Mouse (Mus musculus): ENCODE data around the gene Immt. TPM values are rescaled to one million over a fixed set of nuclear protein-coding genes. Genes with fewer than 3 reads are reported as not detected.

Gene Immt
- polyA plus RNA-seq, 1 experiment from 2014 or later, result 186 TPM

DNA sequence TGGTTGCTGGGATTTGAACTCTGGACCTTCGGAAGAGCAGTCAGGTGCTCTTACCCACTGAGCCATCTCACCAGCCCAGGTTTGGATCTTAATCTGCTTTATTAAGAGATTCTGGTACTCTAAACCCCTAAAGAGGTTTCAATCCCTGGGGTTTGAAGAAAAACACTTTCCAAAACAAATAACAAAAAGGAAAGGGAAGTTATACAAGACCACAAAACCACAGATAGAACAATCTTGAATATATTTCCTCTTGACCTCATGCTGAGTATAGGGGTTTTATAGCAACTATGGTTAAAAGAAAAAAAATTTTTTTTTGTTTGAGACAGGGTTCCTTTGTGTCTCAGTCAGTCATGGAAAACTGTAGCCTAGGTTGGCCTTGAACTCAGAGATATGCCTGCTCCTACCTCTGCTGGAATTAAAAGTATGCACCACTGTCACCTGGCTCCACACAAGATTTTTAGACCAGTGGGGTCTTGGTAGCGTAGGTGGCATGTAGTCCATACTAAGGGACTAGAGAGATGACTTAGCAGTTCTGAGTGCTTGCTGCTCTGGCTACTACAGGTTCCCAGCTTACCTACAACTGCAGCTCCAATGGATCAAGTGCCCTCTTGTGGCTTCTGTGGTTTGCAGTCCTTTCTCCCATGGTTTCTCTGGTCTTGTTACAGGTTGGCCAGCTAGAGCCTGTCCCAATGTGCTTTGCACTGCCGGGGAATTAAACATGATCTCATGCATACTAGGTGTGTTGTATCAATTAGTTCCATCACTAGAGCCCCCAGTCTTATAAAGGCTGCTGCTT, 47.0 kb downstream of the Immt start:
- DNase-seq (ENCODE audit: low spot score) (no peak), ATAC-seq (ENCODE audit: low FRiP score) (no peak)
- no peak overlapping the region for H3K4me3 ChIP-seq (ENCODE audit: low read depth, low read length)
- no peaks in the 10 kb centered on the region for H3K4me1 ChIP-seq (replicated peaks; ENCODE audit: control insufficient read depth, insufficient read depth, low read length)
- H3K9ac ChIP-seq (ENCODE audit: low read depth, low read length), result no peak overlapping the region
- WGBS, result 96% methylated on average over 3 of the region's 3 CpGs
- 0 out of 2 replicates have a peak, but pooled peaks cover 5% of the 10 kb centered on the region for H3K36me3 ChIP-seq (ENCODE audit: control insufficient read depth, insufficient read depth, low read length)
- no peak overlapping the region for H3K27ac ChIP-seq (ENCODE audit: low read depth, low read length)
- no peak overlapping the region for H3K4me2 ChIP-seq (replicated peaks; ENCODE audit: low read depth, low read length)
- no peaks in the 10 kb centered on the region for H3K27me3 ChIP-seq (ENCODE audit: control insufficient read depth, insufficient read depth, low read length)
- H3K9me3 ChIP-seq (ENCODE audit: control insufficient read depth, low read length), result no peaks in the 10 kb centered on the region

DNA sequence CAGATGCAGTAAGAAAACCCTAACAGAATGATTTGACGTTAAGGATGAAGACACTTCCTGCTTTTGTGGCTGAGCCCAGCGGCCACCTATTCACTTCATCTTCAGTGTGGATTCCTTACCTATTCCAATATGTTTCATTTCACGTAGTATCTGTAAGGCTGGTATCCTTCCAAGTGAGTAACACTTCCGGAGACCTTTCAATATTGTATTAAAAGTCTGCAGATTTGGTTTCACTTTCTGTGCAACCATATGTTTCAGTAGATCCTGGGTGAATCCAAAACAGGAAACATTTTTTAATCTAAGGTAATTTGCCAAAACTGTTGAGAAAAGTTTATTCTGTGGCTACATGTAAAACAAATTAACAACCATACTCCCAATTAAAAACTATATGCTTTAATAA, 62.1 kb downstream of the Immt start:
- Histone ChIP-seq H3K4me3 (ENCODE audit: low read depth, low read length) (no peak overlapping the region), H3K4me1 (replicated peaks; ENCODE audit: control insufficient read depth, insufficient read depth, low read length) (no peaks in the 10 kb centered on the region), H3K27me3 (ENCODE audit: control insufficient read depth, insufficient read depth, low read length) (no peaks in the 10 kb centered on the region), H3K27ac (ENCODE audit: low read depth, low read length) (no peak overlapping the region), H3K9ac (ENCODE audit: low read depth, low read length) (no peak overlapping the region), H3K36me3 (ENCODE audit: control insufficient read depth, insufficient read depth, low read length) (peaks cover 19% of the 10 kb centered on the region), H3K9me3 (ENCODE audit: control insufficient read depth, low read length) (no peaks in the 10 kb centered on the region), H3K4me2 (replicated peaks; ENCODE audit: low read depth, low read length) (no peak overlapping the region)
- DNase-seq (ENCODE audit: low spot score) (no peak), ATAC-seq (ENCODE audit: low FRiP score) (no peak)
- WGBS, result 93% methylated on average over 4 of the region's 4 CpGs

DNA sequence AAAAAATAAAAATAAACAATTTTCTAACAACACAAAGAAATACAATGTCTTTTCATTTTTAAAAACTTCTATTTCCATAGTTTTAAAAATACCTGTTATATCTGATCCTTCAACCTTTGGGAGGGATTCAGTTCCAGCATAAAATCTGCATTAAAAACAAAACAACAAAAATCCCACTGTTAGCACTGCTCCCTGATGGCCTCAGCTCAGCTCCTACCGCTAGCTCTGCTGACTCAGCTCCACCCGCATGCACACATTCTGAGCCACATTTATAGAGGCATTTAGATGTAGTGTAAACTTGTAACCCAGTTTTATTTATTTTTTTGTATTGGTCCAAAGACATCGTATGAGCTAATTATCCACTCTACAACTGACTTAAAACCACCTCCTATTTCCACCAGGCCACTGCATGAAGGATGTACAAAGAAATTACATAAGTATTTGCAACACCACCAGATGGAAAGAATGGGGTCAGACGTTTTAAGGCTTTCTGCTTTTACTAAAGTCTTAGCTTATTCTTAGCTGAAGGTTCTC, 76.6 kb downstream of the Immt start:
- peak overlapping the region; percentile 71 for H3K9ac ChIP-seq (ENCODE audit: low read depth, low read length)
- no peak for ATAC-seq (ENCODE audit: low FRiP score)

DNA sequence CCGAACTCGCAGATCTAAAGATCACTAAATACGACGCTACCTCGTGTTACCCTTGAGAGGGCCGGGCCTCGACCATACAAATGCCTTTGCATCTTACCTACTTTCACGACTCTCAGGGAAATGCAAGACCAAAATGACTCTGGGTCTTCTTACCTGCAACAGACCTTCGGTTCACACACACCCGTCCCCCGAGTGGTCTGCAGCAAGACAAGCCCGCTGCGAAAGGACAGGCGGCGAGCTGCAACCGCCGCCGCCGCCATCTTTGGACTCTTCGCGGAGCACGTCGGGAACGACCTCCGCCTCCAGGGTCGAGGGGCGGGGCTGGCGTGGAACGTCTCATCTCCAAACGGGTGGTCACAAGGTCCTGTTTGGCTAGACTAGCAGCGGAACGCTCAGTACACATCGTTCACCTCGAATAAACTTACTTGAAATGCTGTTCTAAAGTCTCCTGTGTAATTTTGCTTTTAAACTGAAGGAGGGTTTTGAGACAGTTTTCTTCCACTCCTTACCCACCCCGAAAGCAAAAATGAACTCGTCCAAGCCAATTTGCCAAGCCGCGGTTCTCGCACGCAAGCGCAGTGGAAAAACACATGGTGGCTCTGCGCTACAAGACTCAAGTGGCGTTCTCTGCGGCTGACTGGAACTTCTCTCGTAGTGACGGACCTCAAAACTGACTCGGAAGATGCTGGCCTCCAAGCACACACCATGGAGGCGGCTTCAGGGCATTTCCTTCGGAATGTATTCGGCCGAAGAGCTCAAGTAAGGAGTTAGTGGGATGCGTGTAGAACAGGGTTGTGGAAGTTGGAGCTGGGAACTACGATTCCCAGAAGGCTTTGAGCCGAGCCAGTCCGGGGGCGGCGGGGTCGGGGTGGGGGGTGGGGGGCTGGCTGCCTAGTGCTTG, 77.6 kb downstream of the Immt start, which contains the start of the genes Ptcd3 and Polr1a:
Gene Ptcd3 (minus strand): TSS at position 270 of the 901 bp plus-strand sequence.
Gene Polr1a (plus strand): TSS at position 573 of the 901 bp plus-strand sequence.
- ATAC-seq (ENCODE audit: low FRiP score) (peak; percentile 93), DNase-seq (ENCODE audit: low spot score) (peak; percentile 95)
- no peak within 1 kb of the TSS for H3K27ac ChIP-seq (ENCODE audit: low read depth, low read length)
- no peaks in the 10 kb centered on the region for H3K36me3 ChIP-seq (ENCODE audit: control insufficient read depth, insufficient read depth, low read length)
- H3K27me3 ChIP-seq (ENCODE audit: control insufficient read depth, insufficient read depth, low read length), result no peaks in the 10 kb centered on the region
- peak within 1 kb of the TSS; percentile 52 for H3K4me2 ChIP-seq (replicated peaks; ENCODE audit: low read depth, low read length)
- H3K4me3 ChIP-seq (ENCODE audit: low read depth, low read length), result peak within 1 kb of the TSS; percentile 72
- no peaks in the 10 kb centered on the region for H3K4me1 ChIP-seq (replicated peaks; ENCODE audit: control insufficient read depth, insufficient read depth, low read length)
- peak within 1 kb of the TSS; percentile 71 for H3K9ac ChIP-seq (ENCODE audit: low read depth, low read length)
- H3K9me3 ChIP-seq (ENCODE audit: control insufficient read depth, low read length), result no peaks in the 10 kb centered on the region
- under 1% methylated on average over 58 of the region's 58 CpGs for WGBS

More for the DNA sequence above, 76.6 kb downstream of the Immt start:
- WGBS, result 6% methylated on average over 4 of the region's 4 CpGs
- no peaks in the 10 kb centered on the region for H3K27me3 ChIP-seq (ENCODE audit: control insufficient read depth, insufficient read depth, low read length)
- peak overlapping the region; percentile 72 for H3K4me3 ChIP-seq (ENCODE audit: low read depth, low read length)
- H3K27ac ChIP-seq (ENCODE audit: low read depth, low read length), result no peak overlapping the region
- no peaks in the 10 kb centered on the region for H3K36me3 ChIP-seq (ENCODE audit: control insufficient read depth, insufficient read depth, low read length)
- no peaks in the 10 kb centered on the region for H3K4me1 ChIP-seq (replicated peaks; ENCODE audit: control insufficient read depth, insufficient read depth, low read length)
- H3K9me3 ChIP-seq (ENCODE audit: control insufficient read depth, low read length), result no peaks in the 10 kb centered on the region
- peak; percentile 17 for DNase-seq (ENCODE audit: low spot score)
- peak overlapping the region; percentile 52 for H3K4me2 ChIP-seq (replicated peaks; ENCODE audit: low read depth, low read length)

DNA sequence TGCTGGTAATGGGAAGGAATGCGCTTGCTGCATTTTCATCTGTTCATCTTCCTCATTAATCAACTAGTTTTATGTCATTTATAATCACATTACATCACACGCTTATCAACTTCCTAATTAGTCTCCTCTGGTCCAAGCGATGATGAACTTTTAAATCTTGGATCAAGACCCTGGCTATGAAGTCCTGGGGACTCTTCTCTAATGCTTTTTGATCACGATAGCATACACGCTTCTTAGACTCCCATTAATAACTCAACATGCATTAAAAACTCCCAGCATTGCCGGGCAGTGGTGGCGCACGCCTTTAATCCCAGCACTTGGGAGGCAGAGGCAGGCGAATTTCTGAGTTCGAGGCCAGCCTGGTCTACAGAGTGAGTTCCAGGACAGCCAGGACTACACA, 78.3 kb downstream of the Immt start:
- Histone ChIP-seq H3K4me2 (replicated peaks; ENCODE audit: low read depth, low read length) (peak overlapping the region; percentile 29), H3K27ac (ENCODE audit: low read depth, low read length) (no peak overlapping the region), H3K27me3 (ENCODE audit: control insufficient read depth, insufficient read depth, low read length) (no peaks in the 10 kb centered on the region), H3K9me3 (ENCODE audit: control insufficient read depth, low read length) (no peaks in the 10 kb centered on the region), H3K4me3 (ENCODE audit: low read depth, low read length) (peak overlapping the region; percentile 72), H3K9ac (ENCODE audit: low read depth, low read length) (peak overlapping the region; percentile 71; the same call in 1 of the 2 replicates), H3K36me3 (ENCODE audit: control insufficient read depth, insufficient read depth, low read length) (no peaks in the 10 kb centered on the region), H3K4me1 (replicated peaks; ENCODE audit: control insufficient read depth, insufficient read depth, low read length) (no peaks in the 10 kb centered on the region)
- DNase-seq (ENCODE audit: low spot score) (no peak), ATAC-seq (ENCODE audit: low FRiP score) (peak; percentile 53)
- 28% methylated on average over 10 of the region's 10 CpGs for WGBS

DNA sequence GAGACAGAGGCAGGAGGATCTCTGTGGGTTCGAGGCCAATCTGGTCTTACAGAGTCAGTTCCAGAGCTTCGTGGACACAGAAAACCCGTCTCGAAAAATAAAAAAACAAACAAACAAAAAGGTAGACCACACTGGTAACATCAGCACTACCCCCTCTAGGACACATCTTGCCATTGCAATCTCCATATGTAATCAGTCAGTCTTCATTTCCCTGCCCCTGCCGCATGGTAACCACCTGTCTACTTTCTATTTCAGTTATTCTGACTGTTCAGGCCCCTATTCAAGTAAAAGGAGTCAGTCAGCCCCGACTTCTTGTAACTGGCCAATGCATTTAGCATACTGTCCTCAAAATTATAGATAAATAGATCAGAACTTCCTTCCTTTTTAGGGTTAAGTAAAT, 78.7 kb downstream of the Immt start:
- DNase-seq (ENCODE audit: low spot score) (no peak), ATAC-seq (ENCODE audit: low FRiP score) (no peak)
- Histone ChIP-seq H3K9ac (ENCODE audit: low read depth, low read length) (no peak overlapping the region), H3K4me3 (ENCODE audit: low read depth, low read length) (peak overlapping the region; percentile 72), H3K36me3 (ENCODE audit: control insufficient read depth, insufficient read depth, low read length) (no peaks in the 10 kb centered on the region), H3K27ac (ENCODE audit: low read depth, low read length) (no peak overlapping the region), H3K4me1 (replicated peaks; ENCODE audit: control insufficient read depth, insufficient read depth, low read length) (no peaks in the 10 kb centered on the region), H3K9me3 (ENCODE audit: control insufficient read depth, low read length) (no peaks in the 10 kb centered on the region), H3K27me3 (ENCODE audit: control insufficient read depth, insufficient read depth, low read length) (no peaks in the 10 kb centered on the region), H3K4me2 (replicated peaks; ENCODE audit: low read depth, low read length) (peak overlapping the region; percentile 29)
- WGBS, result 76% methylated on average over 6 of the region's 6 CpGs

DNA sequence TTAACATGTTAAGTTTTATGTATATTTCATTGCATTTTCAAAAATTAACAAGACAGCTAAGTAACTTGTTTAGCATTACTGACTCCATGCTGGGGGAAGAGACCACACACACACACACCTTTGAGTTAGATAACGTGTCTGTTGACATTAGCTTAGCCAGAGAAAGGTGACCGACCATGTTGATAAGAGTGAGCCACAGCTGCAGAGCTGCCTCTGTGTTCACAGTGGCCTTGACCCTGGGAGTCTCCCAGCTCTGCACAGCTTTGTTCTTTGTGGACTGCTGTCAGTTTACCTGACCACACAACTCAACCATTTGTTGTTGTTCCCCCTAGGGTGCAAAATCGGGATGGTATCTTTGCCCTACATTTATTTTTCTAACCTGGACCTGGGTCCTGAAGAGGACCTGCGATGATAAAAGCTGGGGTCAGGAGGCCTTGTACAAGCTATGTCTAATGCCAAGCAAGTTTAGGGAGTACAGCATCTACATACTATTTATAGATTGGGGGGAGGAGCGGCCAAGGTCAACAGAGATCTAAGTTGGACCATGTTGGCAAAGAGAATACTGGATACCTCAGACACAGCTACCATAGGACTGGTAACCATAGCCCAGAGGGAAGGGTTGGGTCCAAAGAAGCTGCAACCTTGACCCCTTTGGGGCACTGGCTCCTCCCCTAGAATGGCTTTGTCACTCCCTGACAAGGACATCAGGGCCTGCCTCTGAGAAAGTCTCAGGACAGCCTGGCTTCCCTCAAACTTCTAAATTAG, 80.7 kb downstream of the Immt start:
- Histone ChIP-seq H3K27me3 (ENCODE audit: control insufficient read depth, insufficient read depth, low read length) (no peaks in the 10 kb centered on the region), H3K9me3 (ENCODE audit: control insufficient read depth, low read length) (no peaks in the 10 kb centered on the region), H3K4me3 (ENCODE audit: low read depth, low read length) (no peak overlapping the region), H3K36me3 (ENCODE audit: control insufficient read depth, insufficient read depth, low read length) (0 out of 2 replicates have a peak, but pooled peaks cover 2% of the 10 kb centered on the region), H3K27ac (ENCODE audit: low read depth, low read length) (no peak overlapping the region), H3K4me2 (replicated peaks; ENCODE audit: low read depth, low read length) (no peak overlapping the region), H3K9ac (ENCODE audit: low read depth, low read length) (no peak overlapping the region), H3K4me1 (replicated peaks; ENCODE audit: control insufficient read depth, insufficient read depth, low read length) (no peaks in the 10 kb centered on the region)
- no peak for DNase-seq (ENCODE audit: low spot score)
- 83% methylated on average over 5 of the region's 5 CpGs for WGBS
- ATAC-seq (ENCODE audit: low FRiP score), result no peak

DNA sequence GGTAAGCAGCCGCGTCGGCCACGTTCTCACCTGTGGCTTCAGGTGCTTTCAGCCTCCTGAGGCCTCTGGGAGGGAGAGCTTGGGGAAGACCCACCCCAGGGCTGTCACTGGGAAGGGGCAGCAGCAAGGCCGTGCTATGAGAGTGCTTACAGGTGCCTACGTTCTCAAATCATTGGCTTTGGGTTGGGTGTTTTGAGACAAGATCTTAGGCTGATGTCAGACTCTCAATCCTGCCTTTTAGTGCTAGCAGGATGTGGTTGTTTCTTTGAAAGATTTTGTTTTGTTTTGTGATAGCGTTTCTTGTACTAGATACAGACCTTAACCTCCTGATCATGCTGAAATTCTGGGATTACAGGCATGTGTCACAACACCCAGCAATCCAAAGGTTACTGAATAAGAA, 89.6 kb downstream of the Immt start:
- Histone ChIP-seq H3K27ac (ENCODE audit: low read depth, low read length) (no peak overlapping the region), H3K27me3 (ENCODE audit: control insufficient read depth, insufficient read depth, low read length) (no peaks in the 10 kb centered on the region), H3K36me3 (ENCODE audit: control insufficient read depth, insufficient read depth, low read length) (0 out of 2 replicates have a peak, but pooled peaks cover 3% of the 10 kb centered on the region), H3K4me2 (replicated peaks; ENCODE audit: low read depth, low read length) (no peak overlapping the region), H3K9ac (ENCODE audit: low read depth, low read length) (no peak overlapping the region), H3K9me3 (ENCODE audit: control insufficient read depth, low read length) (no peaks in the 10 kb centered on the region), H3K4me1 (replicated peaks; ENCODE audit: control insufficient read depth, insufficient read depth, low read length) (no peaks in the 10 kb centered on the region), H3K4me3 (ENCODE audit: low read depth, low read length) (no peak overlapping the region)
- 96% methylated on average over 7 of the region's 7 CpGs for WGBS
- ATAC-seq (ENCODE audit: low FRiP score) (no peak), DNase-seq (ENCODE audit: low spot score) (no peak)
